Mouse (Mus musculus): Measurements from ENCODE around the gene Jsrp1. TPM values are rescaled to one million over a fixed set of nuclear protein-coding genes. Genes with fewer than 3 reads are reported as not detected.
A peak's percentile ranks its signal among the peaks of the same experiment; 100 is the strongest.

Gene Jsrp1
- total RNA-seq (2015) (not detected in 2 replicates), total RNA-seq (2017) (not detected in 2 replicates)

DNA sequence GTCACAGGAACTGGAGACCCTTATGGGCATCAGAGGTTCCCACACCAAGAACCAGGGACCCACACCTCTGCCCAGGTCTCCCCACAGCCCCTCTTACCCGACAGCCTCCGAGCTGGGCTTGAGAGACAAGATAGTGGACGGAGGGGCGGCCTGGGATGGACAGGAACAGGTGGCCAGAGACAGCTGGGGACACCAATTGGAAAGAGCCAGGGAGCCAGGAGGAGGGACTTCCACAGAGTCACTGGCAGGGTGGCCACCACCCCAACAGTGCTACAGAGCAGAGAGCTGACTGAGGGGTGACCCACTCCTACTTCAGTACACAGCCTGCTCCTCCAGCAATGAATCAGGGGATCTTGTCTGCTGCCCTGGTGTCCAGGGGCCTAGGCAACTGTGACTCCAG, at the start of gene Jsrp1:
Gene Jsrp1, minus strand, starts transcription at position 133 of the 400 bp plus-strand sequence.
- ATAC-seq (replicated peaks; ENCODE audit: poor library complexity) = no peak

DNA sequence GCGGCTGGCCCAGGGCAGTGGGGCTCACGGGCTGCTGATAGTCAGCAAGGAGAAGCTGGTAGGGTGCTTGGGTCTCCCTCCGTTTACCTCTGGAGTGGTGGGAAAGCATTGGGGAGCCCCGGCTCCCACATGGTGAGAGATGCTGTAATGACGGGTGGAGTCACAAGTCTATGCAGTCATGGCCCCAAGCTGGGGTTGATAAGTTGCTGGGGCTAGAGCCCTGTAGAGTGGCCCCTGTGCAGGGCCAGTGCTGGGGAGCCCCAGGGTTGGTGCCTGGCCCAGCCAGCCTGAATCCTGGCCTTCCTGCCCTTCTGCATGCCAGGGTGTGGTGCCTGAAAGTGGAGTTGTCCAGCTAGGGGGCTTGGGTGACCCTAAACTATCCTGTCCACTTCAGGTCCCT, 49.0 kb upstream of the Jsrp1 start:
- no peak for ATAC-seq (replicated peaks; ENCODE audit: poor library complexity)

DNA sequence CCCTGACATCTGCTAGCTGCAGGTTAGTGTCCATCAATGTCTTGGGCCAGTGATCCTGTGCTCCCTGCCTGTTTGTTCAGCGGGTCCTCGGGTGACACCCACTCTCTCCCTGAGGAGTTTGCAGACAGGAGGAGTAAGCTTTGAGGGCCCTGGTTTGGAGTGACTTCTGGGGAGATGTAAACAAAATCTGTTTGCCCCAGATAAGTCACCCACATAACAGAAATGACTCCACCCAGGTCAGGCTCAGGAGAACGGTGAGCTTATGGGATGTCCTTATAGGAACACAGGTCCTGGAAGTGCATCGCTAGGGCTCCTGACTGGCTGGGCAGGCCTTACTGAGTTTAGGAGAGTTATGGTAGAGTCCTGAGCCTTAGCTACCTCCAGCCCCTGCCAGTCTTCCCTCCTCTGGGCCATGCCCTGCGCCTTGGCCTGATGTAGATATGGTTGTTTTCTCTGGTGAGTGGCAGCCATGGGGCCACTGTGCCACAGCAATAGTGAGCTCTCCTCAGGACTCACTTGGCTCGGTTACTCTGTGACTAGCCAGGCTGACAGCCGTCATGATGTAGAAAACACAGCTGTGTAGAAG, 45.1 kb upstream of the Jsrp1 start:
- peak; percentile 63 for ATAC-seq (replicated peaks; ENCODE audit: poor library complexity)

DNA sequence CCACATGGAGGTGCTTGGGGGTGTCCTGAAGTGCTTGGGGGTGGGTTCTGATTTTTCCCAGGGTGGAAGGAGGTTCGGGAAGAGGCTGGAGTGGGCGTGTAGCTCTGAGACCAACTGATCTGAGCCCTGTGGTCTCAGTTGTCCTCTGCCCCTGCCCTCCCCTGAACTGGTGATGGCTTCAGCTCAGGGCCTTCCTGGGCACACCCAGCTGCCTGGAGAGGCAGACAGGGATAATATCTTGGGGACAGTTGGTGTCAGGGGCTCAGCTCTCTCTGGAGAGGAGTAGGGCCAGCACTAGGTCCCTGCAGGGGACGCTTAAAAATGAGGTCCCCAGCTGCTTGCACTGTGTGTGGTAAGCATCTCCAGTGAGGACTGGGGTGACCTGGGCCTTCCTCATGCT, 44.5 kb upstream of the Jsrp1 start:
- ATAC-seq (replicated peaks; ENCODE audit: poor library complexity) = peak; percentile 12; the same call in 1 of the 2 replicates

DNA sequence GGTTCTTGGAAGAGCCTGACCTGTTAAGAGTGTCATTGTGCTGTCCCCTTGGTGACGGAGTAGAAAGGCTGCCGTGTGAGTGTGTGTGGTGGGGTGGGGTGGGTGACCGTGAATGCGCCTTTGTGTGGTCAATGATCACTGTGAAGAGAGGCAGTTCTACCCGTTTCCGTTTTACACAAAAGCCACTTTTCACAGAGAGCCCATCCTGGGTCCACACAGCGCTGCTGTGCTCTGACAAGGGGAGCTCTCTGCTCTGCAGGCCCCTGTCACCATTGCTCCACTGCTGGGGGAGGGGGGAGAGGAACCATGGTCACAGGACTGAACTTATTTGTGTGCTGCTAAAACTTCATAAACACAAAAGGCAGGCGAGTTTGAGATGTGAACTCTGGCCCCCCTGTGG, 44.1 kb upstream of the Jsrp1 start:
- ATAC-seq (replicated peaks; ENCODE audit: poor library complexity) = no peak

DNA sequence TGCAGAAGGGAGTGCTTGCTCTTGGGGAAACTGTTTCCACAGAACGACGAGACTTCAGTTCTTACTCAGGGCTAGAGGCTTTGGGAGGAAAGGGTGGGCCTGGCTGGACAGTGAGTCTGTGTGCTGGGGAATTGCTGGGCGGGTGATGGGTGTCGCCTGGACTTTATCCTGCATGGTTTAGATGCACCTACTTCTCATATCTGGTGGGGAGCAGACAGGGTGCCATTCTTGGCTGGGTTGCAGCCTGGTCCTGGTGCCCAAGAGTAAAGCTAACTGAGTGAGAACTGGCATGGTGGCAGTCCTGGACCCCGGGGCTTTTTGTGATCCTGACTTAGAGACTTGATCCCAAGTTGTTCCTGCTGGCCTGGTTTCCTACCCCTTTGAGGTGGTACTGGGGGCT, 43.6 kb upstream of the Jsrp1 start:
- no peak for ATAC-seq (replicated peaks; ENCODE audit: poor library complexity)

DNA sequence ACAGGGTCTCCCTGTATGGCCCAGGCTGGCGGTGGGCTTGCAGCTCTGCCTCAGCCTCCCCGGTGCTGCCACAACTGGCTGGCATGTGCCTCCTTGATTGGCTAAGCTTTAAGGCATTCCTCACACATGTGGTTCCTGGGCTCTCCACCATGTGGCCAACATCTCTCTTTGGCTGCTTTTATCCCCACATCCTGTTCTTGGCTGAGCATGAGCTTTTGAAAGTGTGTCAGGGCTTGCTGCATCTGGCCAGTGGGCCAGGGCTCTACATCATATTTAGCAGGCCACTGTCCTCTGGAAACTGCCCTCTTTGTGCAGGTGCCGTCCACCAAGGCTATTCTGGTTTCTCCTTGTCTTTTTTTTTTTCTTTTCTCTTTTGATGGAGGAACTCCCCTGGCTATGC, 43.0 kb upstream of the Jsrp1 start:
- peak; percentile 49 for ATAC-seq (replicated peaks; ENCODE audit: poor library complexity)

DNA sequence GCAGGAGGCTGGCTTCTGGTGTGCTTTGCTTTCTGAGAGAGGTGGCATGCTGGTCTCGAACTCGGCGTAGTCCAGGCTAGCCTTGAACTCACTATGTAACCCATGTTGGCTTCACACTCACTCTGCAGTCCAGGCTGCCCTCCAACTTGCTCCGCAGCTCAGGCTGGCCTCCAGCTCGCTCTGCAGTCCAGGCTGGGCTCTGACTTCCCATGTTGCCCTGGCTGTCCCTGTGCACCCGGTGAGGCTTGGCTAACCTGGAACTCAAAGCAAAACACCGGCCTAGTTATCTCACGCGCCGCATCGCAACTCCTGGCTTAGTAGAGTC, 42.4 kb upstream of the Jsrp1 start:
- ATAC-seq (replicated peaks; ENCODE audit: poor library complexity) = no peak

DNA sequence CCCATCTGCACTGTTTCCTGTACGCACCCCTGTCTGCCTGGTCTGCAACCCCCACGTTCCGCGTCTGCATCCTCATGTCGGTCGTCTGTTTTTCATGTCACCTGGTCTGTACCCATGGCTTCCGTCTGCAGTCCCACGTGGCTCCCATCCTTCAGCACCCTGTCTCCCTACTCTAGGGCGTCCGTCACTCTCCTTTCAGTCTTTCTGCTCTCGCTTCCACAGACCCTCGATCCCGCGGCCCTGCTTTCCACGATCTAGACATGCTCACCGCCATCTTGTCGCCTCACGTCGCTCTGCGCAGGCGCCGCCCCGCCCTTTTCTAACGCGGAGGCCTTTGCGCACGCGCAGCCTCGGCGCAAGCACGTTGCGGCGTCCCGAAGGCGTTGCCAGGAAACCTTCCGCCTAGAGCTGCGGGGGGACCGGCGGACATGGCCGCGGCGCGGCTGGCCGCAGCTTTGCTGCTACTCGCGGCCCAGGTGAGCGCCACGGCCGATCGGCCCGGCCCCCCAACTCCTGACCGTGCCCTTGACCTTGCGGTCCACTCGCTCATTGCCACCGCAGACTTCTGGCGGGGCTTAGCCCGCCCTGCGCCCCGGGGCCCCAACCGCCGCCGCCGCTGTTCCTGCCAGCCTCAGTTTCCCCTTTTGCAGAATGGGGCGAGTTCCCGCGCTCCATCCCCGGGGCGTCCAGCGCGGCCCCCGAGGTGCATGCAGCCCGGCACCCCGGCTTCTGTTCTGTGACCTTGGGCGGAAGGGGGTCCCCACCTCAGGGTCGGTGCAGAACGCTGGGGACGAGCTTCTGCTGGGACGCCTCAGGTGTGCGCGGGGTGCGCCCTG, 41.8 kb upstream of the Jsrp1 start, which contains the start of the genes Lsm7 and Sppl2b:
Gene Lsm7, minus strand, starts transcription at position 297 of the 836 bp plus-strand sequence.
Gene Sppl2b, plus strand, starts transcription at position 363 of the 836 bp plus-strand sequence.
- peak; percentile 49 for ATAC-seq (replicated peaks; ENCODE audit: poor library complexity)

DNA sequence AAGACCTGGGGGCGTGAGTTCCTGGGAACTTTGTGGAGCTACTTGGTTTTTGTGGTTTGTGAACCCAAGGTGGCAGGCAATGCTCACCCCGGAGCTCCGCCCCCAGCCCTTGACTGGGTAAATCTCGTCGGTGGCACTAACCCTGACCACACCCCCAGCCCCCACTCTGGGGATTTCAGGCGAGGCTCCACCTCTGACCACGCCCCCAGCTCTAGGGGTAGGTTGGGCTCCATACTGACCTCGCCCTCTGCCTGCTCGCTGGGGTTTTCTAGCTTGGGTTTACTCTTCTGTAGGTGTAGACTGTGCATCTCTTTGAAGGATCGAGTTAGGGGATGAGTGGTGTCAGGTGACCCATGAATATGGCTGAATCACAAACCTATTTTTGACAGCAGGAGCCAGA, 35.3 kb upstream of the Jsrp1 start:
- peak; percentile 95 for ATAC-seq (replicated peaks; ENCODE audit: poor library complexity)

DNA sequence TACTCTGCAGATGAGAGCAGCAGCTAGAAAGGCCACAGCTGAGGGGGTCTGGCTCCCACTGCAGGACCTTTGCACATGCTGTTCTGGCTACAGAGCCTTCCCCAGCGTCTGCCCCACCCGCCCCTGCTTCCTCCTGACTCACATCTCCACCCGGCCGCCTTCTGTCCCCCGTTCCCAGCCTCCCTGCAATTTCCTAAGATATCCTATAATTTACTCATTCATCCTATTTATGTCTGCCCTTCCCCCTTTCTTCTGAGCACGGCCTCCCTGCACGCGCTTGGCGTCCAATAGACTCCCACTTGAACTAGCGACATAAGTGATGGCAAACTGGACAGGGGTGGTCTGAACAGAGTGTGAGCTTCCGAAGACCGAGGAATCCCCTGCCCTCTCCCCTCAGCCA, 32.4 kb upstream of the Jsrp1 start:
- no peak for ATAC-seq (replicated peaks; ENCODE audit: poor library complexity)

DNA sequence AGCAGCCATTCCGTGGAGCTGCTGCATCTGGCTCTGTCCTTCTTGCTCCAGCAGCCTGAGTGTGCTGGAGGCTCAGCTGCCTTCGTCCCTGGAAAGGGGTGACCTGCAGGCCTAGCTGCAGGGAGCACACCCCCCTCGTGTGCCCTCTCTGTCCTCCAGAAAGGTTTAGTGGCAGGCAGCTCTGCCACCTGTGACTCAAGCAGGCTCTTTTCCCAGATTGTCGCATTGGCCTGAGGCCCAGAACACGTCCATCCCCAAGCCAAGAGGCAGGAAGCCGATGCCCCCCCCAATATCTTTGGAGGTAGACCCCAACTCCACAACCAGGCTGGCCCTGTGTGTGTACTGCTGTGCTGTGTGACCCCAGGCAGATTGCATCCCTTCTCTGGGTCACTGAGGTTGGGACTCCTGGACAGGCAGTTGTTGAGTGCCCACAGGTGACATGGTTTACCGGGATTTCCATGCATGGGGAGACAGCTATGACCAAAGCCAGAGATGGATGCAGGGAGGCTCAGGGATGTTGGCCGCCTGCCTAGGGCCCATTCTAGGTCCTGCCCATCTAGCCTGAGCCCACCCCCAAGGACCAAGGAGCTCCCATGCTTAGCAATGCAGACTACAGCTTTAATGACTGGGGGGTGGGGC, 31.9 kb upstream of the Jsrp1 start:
- ATAC-seq (replicated peaks; ENCODE audit: poor library complexity) = no peak

DNA sequence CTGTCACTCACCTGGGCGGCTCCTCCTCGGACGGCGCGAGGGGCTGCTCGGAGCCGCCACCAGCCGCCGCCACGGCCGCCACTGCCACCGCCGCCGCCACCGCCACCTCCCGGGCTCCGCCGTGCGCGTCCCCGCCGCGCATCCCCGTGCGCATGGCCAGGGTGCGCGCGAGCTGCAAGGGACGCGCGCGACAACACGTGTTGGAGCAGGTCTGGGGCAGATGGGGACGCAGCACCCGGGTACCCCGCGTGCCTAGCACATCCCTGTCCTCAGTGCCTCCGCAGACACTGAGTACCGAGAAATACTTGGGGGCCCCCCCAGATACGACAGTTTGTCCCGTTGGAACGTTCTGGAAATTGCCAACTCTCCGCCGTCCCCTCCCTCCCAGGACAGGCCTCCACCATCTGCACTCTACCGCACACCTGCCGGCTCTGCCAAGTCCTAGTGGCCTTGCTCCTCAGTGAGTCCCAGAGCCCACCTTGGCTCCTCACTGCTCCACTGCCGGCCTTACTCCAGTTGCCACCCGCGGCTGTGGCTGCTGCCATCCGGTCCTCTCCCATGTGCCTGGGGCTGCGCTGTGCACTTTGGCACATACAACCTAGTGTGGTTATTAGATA, 30.7 kb upstream of the Jsrp1 start, which contains the start of gene Lingo3:
Gene Lingo3, minus strand, starts transcription at position 109 of the 617 bp plus-strand sequence.
- ATAC-seq (replicated peaks; ENCODE audit: poor library complexity) = 0 out of 2 replicates have a peak, but pooled peaks have one; percentile 18

DNA sequence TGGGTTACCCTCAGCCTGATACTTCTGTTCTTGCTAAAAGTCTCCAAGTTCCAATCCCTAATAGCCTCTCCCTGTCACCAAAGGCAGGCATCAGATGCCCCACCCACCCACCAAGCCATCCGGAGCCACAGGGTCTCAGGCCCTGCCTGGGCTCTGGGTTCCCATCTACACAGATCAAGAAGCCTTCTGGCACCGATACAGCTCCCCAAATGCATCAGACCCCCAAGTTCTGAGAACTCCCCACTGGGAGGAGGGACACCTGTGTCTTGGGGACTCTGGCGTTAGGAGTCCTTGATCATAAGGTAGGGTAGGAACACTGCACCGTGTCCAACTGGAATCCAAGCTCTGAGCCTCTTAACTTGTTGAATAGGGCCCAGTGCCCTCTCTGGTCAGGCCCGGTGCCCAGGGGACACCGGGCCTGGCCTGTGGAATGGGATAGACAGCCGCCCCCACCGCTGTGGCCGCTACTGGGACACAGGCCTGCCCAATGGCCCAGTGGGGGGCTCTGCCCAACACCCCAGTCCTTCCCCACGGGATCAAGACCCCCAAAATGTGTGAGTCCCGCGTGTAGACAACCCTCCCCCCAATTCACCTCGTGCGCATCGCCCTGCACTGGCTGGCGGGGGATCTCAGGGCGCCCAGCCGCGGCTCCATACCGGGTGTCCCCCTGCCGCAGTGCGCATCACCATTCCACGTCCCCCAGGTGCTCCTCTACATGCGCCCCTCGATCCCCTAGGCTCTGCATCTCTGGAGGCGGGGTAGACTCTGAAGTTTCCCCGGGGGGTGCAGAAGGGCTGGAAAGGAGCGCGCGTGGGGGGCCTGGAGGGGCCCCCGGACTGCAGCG, 30.0 kb upstream of the Jsrp1 start:
- ATAC-seq (replicated peaks; ENCODE audit: poor library complexity) = no peak

DNA sequence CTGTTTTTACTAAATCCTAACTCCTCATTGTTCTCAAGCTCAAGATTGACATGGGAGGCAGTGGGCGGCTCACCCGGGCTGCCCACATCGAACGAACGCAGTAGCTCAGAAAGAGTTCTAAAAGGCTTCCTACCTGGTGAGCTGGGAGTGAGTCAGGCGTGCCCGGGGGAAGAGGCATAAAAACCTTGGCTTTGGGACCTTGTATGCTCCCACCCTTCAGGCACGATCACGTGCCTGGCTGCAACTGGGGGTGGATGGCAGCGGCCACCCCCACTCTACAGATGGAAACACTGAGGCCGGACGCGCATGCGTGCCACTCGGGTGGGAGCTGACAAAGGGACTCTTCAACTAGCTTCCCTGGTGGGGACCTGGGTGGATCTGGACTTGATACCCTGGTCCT, 29.0 kb upstream of the Jsrp1 start:
- no peak for ATAC-seq (replicated peaks; ENCODE audit: poor library complexity)

DNA sequence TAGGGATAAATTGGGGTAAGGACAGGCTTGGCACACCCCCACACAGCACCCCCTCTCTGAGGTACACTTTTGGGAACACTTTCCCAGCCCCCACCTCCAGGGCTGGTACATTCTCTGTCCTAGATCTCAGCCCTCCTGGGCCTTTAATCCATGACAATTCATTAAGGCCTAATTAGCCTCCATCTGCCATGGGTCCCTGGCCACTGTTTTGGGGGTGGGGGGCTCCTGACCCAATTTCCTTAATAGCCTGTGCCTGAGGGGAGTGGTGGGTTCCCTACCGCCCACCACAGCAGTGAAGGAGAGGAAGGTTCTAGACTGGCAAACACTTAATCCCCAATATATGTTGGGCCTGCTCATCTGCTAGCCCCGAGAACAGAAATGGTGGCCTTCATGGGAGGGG, 28.4 kb upstream of the Jsrp1 start:
- ATAC-seq (replicated peaks; ENCODE audit: poor library complexity) = no peak

DNA sequence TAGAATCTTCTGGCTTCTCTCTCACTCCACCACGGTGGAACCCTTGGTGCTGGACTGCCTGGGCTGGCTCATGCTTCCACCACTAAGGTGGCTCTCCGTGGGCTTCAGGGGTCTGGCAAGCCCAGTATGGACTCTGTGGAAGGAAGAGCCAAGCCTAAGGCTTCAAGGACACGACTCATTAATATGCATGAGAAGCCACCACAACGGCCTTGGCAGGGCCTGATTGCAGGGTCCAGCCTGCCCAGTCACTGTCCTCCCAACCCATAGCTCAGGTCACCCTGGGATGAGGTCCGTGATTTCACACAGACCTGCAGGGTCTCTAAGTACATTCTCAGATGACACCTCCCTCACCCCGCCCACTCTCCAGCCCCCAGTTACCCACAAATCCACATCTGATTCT, 26.6 kb upstream of the Jsrp1 start:
- ATAC-seq (replicated peaks; ENCODE audit: poor library complexity) = no peak

DNA sequence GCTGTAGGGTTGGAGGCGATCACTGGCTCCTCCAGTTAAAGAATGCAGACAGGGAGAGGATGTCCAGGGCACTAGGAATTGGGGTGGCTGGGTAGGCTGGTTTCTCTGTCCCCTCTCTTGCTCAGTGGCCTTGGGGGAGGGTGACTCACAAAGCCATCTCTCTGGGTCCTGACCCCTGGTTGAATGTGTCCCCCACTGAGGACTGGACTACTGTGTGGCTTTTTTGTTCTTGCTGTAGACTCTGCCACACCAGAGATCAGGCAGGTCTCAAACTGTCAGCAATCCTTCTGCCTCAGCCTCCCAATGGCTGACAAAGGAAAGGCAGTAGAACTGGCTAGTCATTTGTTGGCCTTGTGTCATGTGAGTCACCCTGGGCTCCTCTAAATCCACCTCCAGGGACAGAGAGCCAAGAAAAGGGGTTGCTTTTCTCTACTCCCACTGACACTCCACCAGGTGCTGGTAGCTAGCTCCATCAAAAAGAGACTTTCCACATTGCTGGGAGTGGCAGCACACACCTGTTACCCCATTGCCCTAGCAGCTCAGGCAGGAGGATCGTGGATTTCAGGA, 25.1 kb upstream of the Jsrp1 start:
- no peak for ATAC-seq (replicated peaks; ENCODE audit: poor library complexity)

DNA sequence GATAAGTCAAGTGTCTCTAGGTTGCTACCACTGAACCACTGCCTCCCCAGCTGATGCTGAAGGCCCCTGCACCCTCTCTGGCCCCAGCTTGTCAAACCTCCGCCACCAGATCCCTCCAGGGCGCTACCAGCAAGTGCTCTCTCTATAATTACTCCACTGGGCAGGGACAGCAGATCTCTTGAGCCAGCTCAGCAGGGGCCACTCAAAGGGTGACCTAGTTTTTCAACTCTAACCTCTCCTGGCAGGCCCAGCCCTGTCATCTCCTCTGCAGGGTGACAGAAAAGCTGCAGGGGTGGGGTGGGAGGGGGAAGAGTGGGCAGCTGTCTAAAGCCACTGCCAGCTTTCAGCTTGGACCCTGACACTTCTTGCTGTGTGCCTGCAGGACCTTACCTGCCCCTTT, 24.5 kb upstream of the Jsrp1 start:
- no peak for ATAC-seq (replicated peaks; ENCODE audit: poor library complexity)

DNA sequence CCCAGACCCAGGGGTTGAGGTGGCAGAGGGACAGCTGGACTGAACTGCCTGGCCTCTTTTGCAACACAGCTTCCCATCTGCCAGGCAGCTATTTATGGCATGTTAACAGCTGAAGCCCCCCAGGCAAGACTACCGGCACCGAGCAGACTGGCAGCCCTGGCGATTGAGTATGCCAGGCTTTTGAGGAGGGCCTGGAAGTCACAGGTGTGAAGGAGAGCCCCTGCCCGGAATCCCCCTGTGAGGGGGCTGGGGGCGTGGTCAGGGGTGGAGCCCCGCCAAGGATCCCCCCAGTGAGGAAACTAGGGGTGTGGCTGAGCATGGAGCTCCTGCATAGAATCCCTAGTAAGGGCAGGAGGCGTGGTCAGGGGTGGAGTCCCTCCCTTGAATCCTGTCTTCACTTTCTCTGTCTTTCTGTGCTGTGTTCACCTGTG, 23.7 kb upstream of the Jsrp1 start:
- no peak for ATAC-seq (replicated peaks; ENCODE audit: poor library complexity)
